Mouse (Mus musculus) embryonic facial prominence, embryonic 14.5 days (tissue): ENCODE measurements around the gene Lrrc1. TPM values are rescaled to one million over a fixed set of nuclear protein-coding genes. Genes with fewer than 3 reads are reported as not detected.

ENCODE experiments used
- ATAC-seq: fragments of 200-750 bp; cut with Nextera tagmentation; 2 replicates; pipeline ENCODE4 v1.8.0; 2017; ENCODE audit warnings: low read depth, moderate number of reproducible peaks, moderate TSS enrichment
- DNase-seq: peaks from one replicate; pipeline ENCODE4 v3.0.0-alpha.2; 2015; ENCODE audit warnings: low spot score
- H3K27ac ChIP-seq: fragments of 300-500 bp; sonication (generic); replicated peaks from 2 replicates; pipeline ENCODE4 v1.5.1; 2014; ENCODE audit warnings: low read depth, mild to moderate bottlenecking, low read length, moderate library complexity
- H3K27me3 ChIP-seq: fragments of 300-500 bp; sonication (generic); replicated peaks from 2 replicates; pipeline ENCODE4 v1.6.1; 2014; ENCODE audit warnings: low read length; ENCODE audit not compliant: control insufficient read depth, insufficient read depth
- H3K36me3 ChIP-seq: fragments of 300-500 bp; sonication (generic); 2 replicates; pipeline ENCODE4 v1.6.1; 2014; ENCODE audit warnings: low read length, mixed read lengths; ENCODE audit not compliant: control insufficient read depth, insufficient read depth
- H3K4me1 ChIP-seq: fragments of 300-500 bp; sonication (generic); 2 replicates; pipeline ENCODE4 v1.6.1; 2014; ENCODE audit warnings: antibody characterized with exemption, low read length; ENCODE audit not compliant: control insufficient read depth, insufficient read depth
- H3K4me2 ChIP-seq: fragments of 300-500 bp; sonication (generic); 2 replicates; pipeline ENCODE4 v1.6.1; 2014; ENCODE audit warnings: low read depth, mild to moderate bottlenecking, low read length, moderate library complexity, mixed read lengths
- H3K4me3 ChIP-seq: fragments of 300-500 bp; sonication (generic); 2 replicates; pipeline ENCODE4 v1.5.1; 2014; ENCODE audit warnings: low read depth, mild to moderate bottlenecking, low read length
- H3K9ac ChIP-seq: fragments of 300-500 bp; sonication (generic); 2 replicates; pipeline ENCODE4 v1.6.1; 2014; ENCODE audit warnings: low read depth, mild to moderate bottlenecking, low read length, moderate library complexity, mixed read lengths
- H3K9me3 ChIP-seq: fragments of 300-500 bp; sonication (generic); 2 replicates; pipeline ENCODE4 v1.6.1; 2016; ENCODE audit warnings: low read length; ENCODE audit not compliant: control insufficient read depth
- WGBS: fragments of 180-500 bp; shearing (Covaris S2); extraction: QIAGEN DNeasy Blood & Tissue Kit; methylation state at CpG from one replicate; pipeline ENCODE4 v1.1.7; 2014; 5-methylcytosine and 5-hydroxymethylcytosine counted together
- polyA plus RNA-seq: library from polyadenylated mRNA; unstranded; fragments of >200 nt; fragmentation: Nextera tagmentation; extraction: Ambion mirVana; gene quantifications from 2 replicates; pipeline ENCODE4 v1.2.1, GENCODE M21; 2014

Lrrc1 gene
- polyA plus RNA-seq, 1 experiment from 2014 or later, result 13.5 TPM

DNA sequence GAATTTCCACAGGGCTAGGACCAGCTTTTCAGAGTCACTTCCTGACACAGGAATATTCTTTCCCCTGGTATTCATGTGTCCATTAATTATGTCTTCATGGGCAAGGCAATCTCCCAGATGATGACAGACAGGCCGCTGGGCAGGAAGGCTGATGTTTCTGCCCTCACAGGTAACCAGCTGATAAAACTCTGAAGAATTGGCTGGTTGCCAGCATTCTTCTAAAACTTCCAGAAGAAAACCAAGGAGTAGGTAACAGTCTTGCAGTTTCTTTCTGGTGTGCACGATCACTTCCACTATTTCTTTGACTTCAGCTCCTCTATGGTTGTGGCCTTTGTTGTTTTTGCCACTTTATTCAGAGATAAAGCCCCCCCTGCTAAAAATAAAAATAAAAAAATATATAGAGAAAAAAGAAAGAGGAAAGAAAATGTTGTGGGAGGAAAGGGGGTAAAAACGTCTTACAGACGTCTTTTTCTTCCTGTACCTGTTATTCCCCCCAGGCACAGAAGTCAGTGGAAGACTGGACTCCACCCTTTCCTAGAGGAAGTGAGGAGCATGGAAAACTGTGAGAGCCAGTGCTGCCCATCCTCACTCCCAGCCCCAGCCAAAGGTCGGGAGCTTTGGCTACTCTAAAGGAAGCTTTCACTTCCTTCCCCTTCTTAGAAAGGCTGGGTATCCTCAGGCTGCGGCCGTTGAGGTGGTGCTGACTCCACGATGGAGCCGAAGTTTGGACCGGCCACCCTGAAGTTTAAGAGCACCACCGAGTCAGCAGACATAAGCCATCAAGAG lies 115.2 kb downstream of the Lrrc1 start:
- peaks cover 37% of the 10 kb centered on the region for H3K4me1 ChIP-seq
- peak; percentile 63 for DNase-seq
- WGBS, result 62% methylated on average over 11 of the region's 11 CpGs
- peaks cover 22% of the 10 kb centered on the region for H3K36me3 ChIP-seq
- ATAC-seq, result no peak
- no peak overlapping the region for H3K9ac ChIP-seq
- H3K4me2 ChIP-seq, result no peak overlapping the region
- peaks cover 3% of the 10 kb centered on the region; the same call in 1 of the 2 replicates for H3K27me3 ChIP-seq
- no peaks in the 10 kb centered on the region for H3K9me3 ChIP-seq
- H3K4me3 ChIP-seq, result no peak overlapping the region
- H3K27ac ChIP-seq, result peak overlapping the region; percentile 84; the same call in 1 of the 2 replicates

DNA sequence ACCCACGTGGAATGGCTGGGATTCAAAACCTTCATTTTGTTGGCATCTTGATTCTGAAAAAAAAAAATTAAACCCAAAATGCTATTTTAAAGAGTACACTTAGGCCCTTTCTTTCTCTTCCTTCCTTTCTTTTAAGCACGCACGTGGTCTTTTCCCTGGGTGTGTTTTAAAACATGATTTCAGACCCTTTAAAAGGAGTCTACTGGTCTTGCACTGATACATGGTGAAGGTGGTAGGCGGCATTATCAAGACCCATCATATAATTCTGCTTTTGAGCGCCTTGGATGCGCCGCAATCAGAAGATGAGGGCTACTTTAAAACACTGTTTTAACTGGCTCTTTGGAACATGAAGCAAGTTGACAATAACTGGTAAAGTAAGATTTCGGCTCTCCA lies 115.9 kb downstream of the Lrrc1 start:
- H3K36me3 ChIP-seq, result peaks cover 21% of the 10 kb centered on the region
- H3K4me3 ChIP-seq, result no peak overlapping the region
- H3K4me2 ChIP-seq, result no peak overlapping the region
- no peak for DNase-seq
- 80% methylated on average over 8 of the region's 8 CpGs for WGBS
- H3K9ac ChIP-seq, result no peak overlapping the region; the same call in 1 of the 2 replicates
- H3K27me3 ChIP-seq, result peaks cover 3% of the 10 kb centered on the region; the same call in 1 of the 2 replicates
- ATAC-seq, result no peak
- H3K4me1 ChIP-seq, result peaks cover 37% of the 10 kb centered on the region
- peak overlapping the region; percentile 84 for H3K27ac ChIP-seq
- H3K9me3 ChIP-seq, result no peaks in the 10 kb centered on the region

DNA sequence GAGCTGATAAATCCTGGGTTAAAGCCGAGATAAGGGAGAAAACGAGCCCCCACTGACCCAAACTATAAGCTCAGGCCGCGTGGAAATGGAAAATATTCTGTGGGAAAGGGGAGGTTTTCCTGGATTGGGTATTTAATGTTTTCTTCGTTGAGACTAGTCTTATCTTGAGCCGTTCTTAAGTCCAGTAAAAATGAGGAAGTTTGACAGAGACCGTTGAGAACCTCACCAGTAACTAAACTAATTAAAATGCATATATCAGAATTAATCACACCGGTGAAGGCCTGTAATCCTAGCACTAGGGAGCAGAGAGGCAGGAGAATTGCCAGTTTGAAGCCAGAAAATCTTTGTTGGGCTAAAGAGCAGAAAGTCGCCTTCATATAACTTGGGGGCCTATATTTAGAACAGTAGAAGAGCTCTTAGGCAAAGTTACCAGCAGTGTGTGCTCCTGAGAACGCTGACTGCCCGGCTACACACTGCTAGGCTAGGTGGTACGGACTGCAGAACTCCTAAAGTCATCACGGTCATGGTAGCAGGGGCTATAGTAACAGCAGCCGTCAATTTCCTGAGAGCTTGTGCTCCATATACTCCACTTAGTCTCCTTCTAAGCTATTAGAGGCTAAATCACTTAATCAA lies 116.4 kb downstream of the Lrrc1 start:
- Histone ChIP-seq H3K27ac (peak overlapping the region; percentile 84), H3K4me2 (peak overlapping the region; percentile 47), H3K4me1 (peaks cover 37% of the 10 kb centered on the region), H3K27me3 (peaks cover 3% of the 10 kb centered on the region; the same call in 1 of the 2 replicates), H3K4me3 (no peak overlapping the region; the same call in 1 of the 2 replicates), H3K9me3 (no peaks in the 10 kb centered on the region), H3K9ac (peak overlapping the region; percentile 17), H3K36me3 (peaks cover 16% of the 10 kb centered on the region)
- DNase-seq, result no peak
- 28% methylated on average over 14 of the region's 14 CpGs for WGBS
- ATAC-seq, result no peak

DNA sequence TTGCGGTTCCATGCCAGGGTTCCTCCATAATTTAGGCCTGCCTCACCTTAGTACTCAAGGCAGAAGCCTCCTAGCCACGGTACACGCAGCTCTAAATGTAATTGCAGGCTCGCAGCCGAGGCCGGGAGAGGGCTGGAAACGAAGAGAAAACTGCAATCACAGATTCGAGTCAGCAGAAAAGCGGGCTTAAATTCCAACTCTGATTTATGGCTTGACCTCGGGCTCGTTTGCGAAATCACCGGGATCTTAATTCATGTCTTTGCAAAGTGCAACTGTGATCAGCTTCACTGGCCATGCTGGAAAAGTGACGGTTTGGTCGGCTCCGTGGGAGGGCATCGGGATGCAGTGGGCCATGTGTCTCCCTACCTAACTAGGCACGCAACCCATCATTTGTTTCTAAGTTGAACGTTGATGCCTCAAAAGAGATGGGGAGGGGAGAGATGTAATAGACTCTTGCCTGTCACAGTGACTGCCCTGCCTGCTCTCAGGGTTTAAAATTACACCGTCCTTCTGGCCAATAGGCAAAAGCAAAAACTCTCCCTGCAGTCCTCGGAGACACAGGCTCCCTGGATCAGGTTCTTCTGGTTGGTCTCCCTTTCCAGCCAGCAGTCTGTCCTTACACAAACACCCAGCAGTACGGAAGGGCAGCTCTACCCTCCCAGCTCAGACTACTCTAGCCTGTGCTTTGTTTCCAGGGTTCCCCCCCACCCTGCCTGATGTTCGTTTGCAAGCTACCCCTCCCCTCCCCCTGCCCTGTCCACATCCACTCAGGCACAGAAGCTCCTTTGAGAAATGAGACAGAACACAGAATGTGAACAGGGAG lies 117.2 kb downstream of the Lrrc1 start:
- peak overlapping the region; percentile 17 for H3K9ac ChIP-seq
- 13% methylated on average over 23 of the region's 23 CpGs for WGBS
- H3K4me3 ChIP-seq, result peak overlapping the region; percentile 7; the same call in 1 of the 2 replicates

DNA sequence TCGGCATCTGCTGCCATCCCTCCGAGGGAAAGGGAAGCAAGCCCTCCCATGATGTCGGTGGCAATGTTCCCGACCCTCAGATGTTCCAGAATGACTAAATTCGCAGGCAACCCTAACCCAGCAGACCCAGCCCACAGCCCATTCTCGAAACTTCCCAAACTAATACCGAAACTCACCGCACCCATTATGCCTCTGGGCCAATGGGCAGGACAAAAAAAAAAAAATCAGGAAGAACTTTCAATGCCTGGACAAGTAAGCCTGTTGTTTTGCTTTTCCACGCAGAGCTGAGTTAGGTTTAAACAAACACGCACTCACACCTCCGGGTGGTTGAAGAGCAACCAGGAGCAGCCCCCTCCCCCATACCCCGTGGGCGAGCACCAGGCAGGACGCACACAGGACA lies 118.6 kb downstream of the Lrrc1 start:
- Histone ChIP-seq H3K27me3 (peaks cover 3% of the 10 kb centered on the region; the same call in 1 of the 2 replicates), H3K27ac (peak overlapping the region; percentile 55; the same call in 1 of the 2 replicates), H3K9ac (no peak overlapping the region), H3K4me3 (no peak overlapping the region), H3K4me1 (peaks cover 37% of the 10 kb centered on the region), H3K36me3 (0 out of 2 replicates have a peak, but pooled peaks cover 5% of the 10 kb centered on the region), H3K4me2 (peak overlapping the region; percentile 20), H3K9me3 (no peaks in the 10 kb centered on the region)
- ATAC-seq (no peak), DNase-seq (no peak)
- WGBS, result 29% methylated on average over 14 of the region's 14 CpGs

More for the DNA sequence above, 117.2 kb downstream of the Lrrc1 start:
- H3K4me1 ChIP-seq, result peaks cover 37% of the 10 kb centered on the region
- peaks cover 3% of the 10 kb centered on the region; the same call in 1 of the 2 replicates for H3K27me3 ChIP-seq
- no peaks in the 10 kb centered on the region for H3K9me3 ChIP-seq
- H3K36me3 ChIP-seq, result peaks cover 16% of the 10 kb centered on the region
- ATAC-seq (peak; percentile 92), DNase-seq (peak; percentile 88)
- H3K27ac ChIP-seq, result peak overlapping the region; percentile 84
- peak overlapping the region; percentile 47 for H3K4me2 ChIP-seq

DNA sequence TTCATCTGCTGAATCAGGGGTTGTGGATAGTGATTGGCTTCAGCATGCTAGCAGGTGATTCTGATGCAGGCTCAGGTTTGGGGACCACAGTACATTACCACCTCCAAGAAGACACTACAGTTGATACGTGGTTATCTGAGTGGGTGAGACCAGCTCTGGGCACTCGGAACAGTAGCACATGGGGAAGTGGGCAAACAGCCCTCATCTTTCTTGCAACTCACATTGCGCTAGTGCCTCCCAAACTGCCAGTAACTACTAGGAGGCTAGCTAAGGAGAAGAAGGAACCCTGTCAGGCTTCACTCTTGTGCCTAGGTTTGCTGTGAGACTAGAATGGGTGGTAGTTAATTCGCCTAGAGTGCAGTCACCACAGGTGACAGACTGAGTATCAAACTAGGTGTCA lies 119.1 kb downstream of the Lrrc1 start:
- Histone ChIP-seq H3K9ac (no peak overlapping the region), H3K4me2 (no peak overlapping the region), H3K9me3 (no peaks in the 10 kb centered on the region), H3K36me3 (0 out of 2 replicates have a peak, but pooled peaks cover 3% of the 10 kb centered on the region), H3K27me3 (peaks cover 3% of the 10 kb centered on the region; the same call in 1 of the 2 replicates), H3K27ac (no peak overlapping the region), H3K4me1 (peaks cover 37% of the 10 kb centered on the region), H3K4me3 (no peak overlapping the region)
- ATAC-seq (no peak), DNase-seq (no peak)
- WGBS, result 87% methylated on average over 4 of the region's 4 CpGs

DNA sequence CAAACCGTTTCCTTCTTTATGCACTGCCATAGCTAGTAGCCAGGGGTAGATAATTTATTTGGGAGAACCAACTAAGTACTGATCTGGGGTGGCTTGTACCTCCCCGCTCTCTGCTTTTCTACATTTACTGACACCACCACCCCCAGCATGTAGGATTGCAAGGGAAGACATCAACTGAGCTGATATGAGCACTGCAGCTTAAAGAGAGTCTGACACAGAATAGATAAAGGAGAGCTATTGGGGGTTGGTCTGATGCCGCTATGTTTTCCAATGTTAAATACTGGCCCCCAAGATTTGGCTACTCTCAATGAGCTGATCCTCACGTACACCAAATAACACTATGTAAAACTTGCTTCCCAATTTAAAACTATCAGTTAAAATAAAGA lies 124.5 kb downstream of the Lrrc1 start:
- Histone ChIP-seq H3K9ac (no peak overlapping the region), H3K27me3 (no peaks in the 10 kb centered on the region), H3K4me2 (no peak overlapping the region), H3K27ac (no peak overlapping the region), H3K4me1 (no peaks in the 10 kb centered on the region), H3K36me3 (no peaks in the 10 kb centered on the region), H3K4me3 (no peak overlapping the region), H3K9me3 (no peaks in the 10 kb centered on the region)
- no peak for DNase-seq
- no peak for ATAC-seq
- WGBS, result 87% methylated on average over 4 of the region's 4 CpGs

DNA sequence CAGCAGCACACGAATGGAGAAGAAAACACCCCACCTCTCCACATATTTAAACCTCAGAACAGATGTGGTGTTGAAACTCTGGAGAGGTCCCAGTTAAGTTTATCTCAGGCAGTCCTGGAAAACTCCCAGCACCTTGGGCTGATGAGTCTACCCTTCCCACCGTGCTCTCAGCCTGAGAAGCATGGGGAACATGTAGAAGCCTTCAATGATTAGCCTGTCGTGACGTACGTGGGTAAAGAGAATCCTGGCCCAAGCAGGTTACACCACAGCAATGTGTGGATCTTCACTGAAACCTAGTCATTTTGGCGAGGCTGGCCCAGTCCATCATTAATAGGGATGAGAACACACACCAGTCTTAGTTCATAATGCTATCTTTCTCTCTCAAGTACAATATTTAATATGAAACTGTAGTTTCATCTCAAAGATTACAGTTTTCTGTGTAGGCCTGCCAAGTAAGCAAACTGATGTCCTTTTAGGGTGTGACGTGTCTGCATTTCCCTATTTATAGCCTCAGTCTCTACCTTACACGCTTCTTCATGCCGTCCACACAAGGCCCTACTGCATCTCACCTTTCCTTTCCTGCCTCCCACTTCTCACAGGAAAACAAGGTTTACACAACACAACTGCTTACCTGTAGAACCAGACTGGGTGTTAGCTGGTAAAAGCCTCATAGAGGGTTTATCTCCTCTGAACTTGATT lies 125.0 kb downstream of the Lrrc1 start:
- WGBS, result 85% methylated on average over 9 of the region's 9 CpGs
- Histone ChIP-seq H3K9ac (no peak overlapping the region), H3K27ac (no peak overlapping the region), H3K9me3 (no peaks in the 10 kb centered on the region), H3K4me1 (no peaks in the 10 kb centered on the region), H3K27me3 (no peaks in the 10 kb centered on the region), H3K36me3 (no peaks in the 10 kb centered on the region), H3K4me3 (no peak overlapping the region), H3K4me2 (no peak overlapping the region)
- DNase-seq (no peak), ATAC-seq (no peak)
